Mouse (Mus musculus) forebrain, embryonic 16.5 days (tissue): ENCODE results near the gene Rnf123. TPM values are rescaled to one million over a fixed set of nuclear protein-coding genes. Genes with fewer than 3 reads are reported as not detected.
A peak's percentile ranks its signal among the peaks of the same experiment; 100 is the strongest.

Source experiments
- ATAC-seq: fragments of 200-750 bp; cut with Nextera tagmentation; 2 replicates; pipeline ENCODE4 v1.8.0; 2017; ENCODE audit warnings: mild to moderate bottlenecking, moderate library complexity
- H3K27ac ChIP-seq: fragments of 300-500 bp; sonication (generic); 2 replicates; pipeline ENCODE4 v1.5.1; 2014; ENCODE audit warnings: low read length, control low read depth
- H3K27me3 ChIP-seq: fragments of 300-500 bp; sonication (generic); replicated peaks from 2 replicates; pipeline ENCODE4 v1.6.1; 2014; ENCODE audit warnings: low read length; ENCODE audit not compliant: control insufficient read depth, insufficient read depth
- H3K36me3 ChIP-seq: fragments of 300-500 bp; sonication (generic); 2 replicates; pipeline ENCODE4 v1.6.1; 2014; ENCODE audit not compliant: control insufficient read depth, insufficient read depth
- H3K4me1 ChIP-seq: fragments of 300-500 bp; sonication (generic); replicated peaks from 2 replicates; pipeline ENCODE4 v1.6.1; 2014; ENCODE audit warnings: low read length; ENCODE audit not compliant: control insufficient read depth, insufficient read depth
- H3K4me2 ChIP-seq: fragments of 300-500 bp; sonication (generic); 2 replicates; pipeline ENCODE4 v1.6.1; 2014; ENCODE audit warnings: mild to moderate bottlenecking, low read length, control low read depth
- H3K4me3 ChIP-seq: fragments of 300-500 bp; sonication (generic); replicated peaks from 2 replicates; pipeline ENCODE4 v1.5.1; 2014; ENCODE audit warnings: mild to moderate bottlenecking, low read length, control low read depth
- H3K9ac ChIP-seq: fragments of 300-500 bp; sonication (generic); replicated peaks from 2 replicates; pipeline ENCODE4 v1.6.1; 2014; ENCODE audit warnings: low read depth, low read length, control low read depth
- H3K9me3 ChIP-seq: fragments of 300-500 bp; sonication (generic); 2 replicates; pipeline ENCODE4 v1.6.1; 2016; ENCODE audit warnings: low read length; ENCODE audit not compliant: control insufficient read depth
- WGBS: fragments of 180-500 bp; shearing (Covaris S2); extraction: QIAGEN DNeasy Blood & Tissue Kit; methylation state at CpG from one replicate; pipeline ENCODE4 v1.1.7; 2014; 5-methylcytosine and 5-hydroxymethylcytosine counted together
- polyA plus RNA-seq: library from polyadenylated mRNA; unstranded; fragments of >200 nt; fragmentation: Nextera tagmentation; extraction: Ambion mirVana; gene quantifications from 2 replicates; pipeline ENCODE4 v1.2.1, GENCODE M21; 2015

The Rnf123 gene
- polyA plus RNA-seq, 1 experiment from 2014 or later, result 53.1 TPM

GRCm38 (mm10) chr9:108051184-108051930, 31.8 kb downstream of the Rnf123 start:
- no peaks in the 10 kb centered on the region for H3K9me3 ChIP-seq
- WGBS, result 95% methylated on average over 15 of the region's 15 CpGs
- no peaks in the 10 kb centered on the region for H3K27me3 ChIP-seq
- H3K36me3 ChIP-seq, result peaks cover 23% of the 10 kb centered on the region
- ATAC-seq, result no peak
- no peak overlapping the region for H3K9ac ChIP-seq
- no peak overlapping the region for H3K4me3 ChIP-seq
- H3K4me2 ChIP-seq, result no peak overlapping the region
- peaks cover 20% of the 10 kb centered on the region for H3K4me1 ChIP-seq
- H3K27ac ChIP-seq, result no peak overlapping the region

- peaks cover 20% of the 10 kb centered on the region for H3K4me1 ChIP-seq
- ATAC-seq, result no peak
- peaks cover 29% of the 10 kb centered on the region for H3K36me3 ChIP-seq
- 44% methylated on average over 15 of the region's 15 CpGs for WGBS
- H3K9ac ChIP-seq, result peak overlapping the region; percentile 71
- H3K9me3 ChIP-seq, result no peaks in the 10 kb centered on the region
- H3K4me3 ChIP-seq, result peak overlapping the region; percentile 77
- no peaks in the 10 kb centered on the region for H3K27me3 ChIP-seq
- peak overlapping the region; percentile 97 for H3K4me2 ChIP-seq
- peak overlapping the region; percentile 12 for H3K27ac ChIP-seq
These were observed 33.4 kb downstream of the Rnf123 start for GRCm38 (mm10) chr9:108049561-108050251.

GRCm38 (mm10) chr9:108049016-108049455, 34.1 kb downstream of the Rnf123 start, which contains the start of gene Gmppb:
Gmppb (plus strand) TSS chr9:108049242.
- Histone ChIP-seq H3K36me3 (peaks cover 29% of the 10 kb centered on the region), H3K4me1 (peaks cover 20% of the 10 kb centered on the region), H3K27me3 (no peaks in the 10 kb centered on the region), H3K9ac (peak within 1 kb of the TSS; percentile 71), H3K9me3 (no peaks in the 10 kb centered on the region), H3K4me3 (peak within 1 kb of the TSS; percentile 77), H3K27ac (peak within 1 kb of the TSS; percentile 50), H3K4me2 (peak within 1 kb of the TSS; percentile 97)
- peak; percentile 96 for ATAC-seq
- WGBS, result under 1% methylated on average over 37 of the region's 39 CpGs

- Histone ChIP-seq H3K4me2 (peak overlapping the region; percentile 97), H3K27ac (peak overlapping the region; percentile 50; the same call in 1 of the 2 replicates), H3K27me3 (no peaks in the 10 kb centered on the region), H3K9me3 (no peaks in the 10 kb centered on the region), H3K4me3 (peak overlapping the region; percentile 77), H3K36me3 (peaks cover 29% of the 10 kb centered on the region), H3K4me1 (peaks cover 20% of the 10 kb centered on the region), H3K9ac (peak overlapping the region; percentile 71)
- ATAC-seq, result peak; percentile 32
- 1% methylated on average over 19 of the region's 19 CpGs for WGBS
These were observed 34.6 kb downstream of the Rnf123 start for GRCm38 (mm10) chr9:108048566-108048955.

GRCm38 (mm10) chr9:108047601-108048565, 35.3 kb downstream of the Rnf123 start:
- Histone ChIP-seq H3K4me2 (peak overlapping the region; percentile 97), H3K27me3 (no peaks in the 10 kb centered on the region), H3K9me3 (no peaks in the 10 kb centered on the region), H3K9ac (no peak overlapping the region; the same call in 1 of the 2 replicates), H3K4me3 (peak overlapping the region; percentile 77), H3K27ac (no peak overlapping the region; the same call in 1 of the 2 replicates), H3K4me1 (peaks cover 17% of the 10 kb centered on the region), H3K36me3 (peaks cover 32% of the 10 kb centered on the region)
- 49% methylated on average over 17 of the region's 17 CpGs for WGBS
- no peak for ATAC-seq

GRCm38 (mm10) chr9:108046582-108046981, 36.6 kb downstream of the Rnf123 start:
- no peaks in the 10 kb centered on the region for H3K9me3 ChIP-seq
- no peak overlapping the region for H3K4me3 ChIP-seq
- peaks cover 34% of the 10 kb centered on the region for H3K36me3 ChIP-seq
- no peak for ATAC-seq
- H3K4me2 ChIP-seq, result no peak overlapping the region
- H3K9ac ChIP-seq, result no peak overlapping the region
- no peaks in the 10 kb centered on the region for H3K27me3 ChIP-seq
- no peak overlapping the region for H3K27ac ChIP-seq
- H3K4me1 ChIP-seq, result peaks cover 17% of the 10 kb centered on the region
- WGBS, result 89% methylated on average over 4 of the region's 4 CpGs

- Histone ChIP-seq H3K36me3 (peaks cover 37% of the 10 kb centered on the region), H3K9ac (no peak overlapping the region), H3K4me1 (peaks cover 15% of the 10 kb centered on the region), H3K9me3 (no peaks in the 10 kb centered on the region), H3K4me2 (no peak overlapping the region), H3K27ac (no peak overlapping the region), H3K4me3 (no peak overlapping the region), H3K27me3 (no peaks in the 10 kb centered on the region)
- no peak for ATAC-seq
- 98% methylated on average over 8 of the region's 8 CpGs for WGBS
These were observed 38.2 kb downstream of the Rnf123 start for GRCm38 (mm10) chr9:108044751-108045492.

GRCm38 (mm10) chr9:108035331-108036156, 47.6 kb downstream of the Rnf123 start:
- H3K27me3 ChIP-seq, result no peaks in the 10 kb centered on the region
- ATAC-seq, result no peak
- no peaks in the 10 kb centered on the region for H3K9me3 ChIP-seq
- no peaks in the 10 kb centered on the region for H3K4me1 ChIP-seq
- no peak overlapping the region for H3K27ac ChIP-seq
- H3K9ac ChIP-seq, result no peak overlapping the region
- 95% methylated on average over 2 of the region's 2 CpGs for WGBS
- peaks cover 9% of the 10 kb centered on the region; the same call in 1 of the 2 replicates for H3K36me3 ChIP-seq
- no peak overlapping the region for H3K4me3 ChIP-seq
- H3K4me2 ChIP-seq, result no peak overlapping the region
